Mouse (Mus musculus) lung, embryonic 14.5 days (tissue): ENCODE measurements at regions not wholly inside any gene's neighbourhood (a gene's known extent, or its start where the extent isn't known, plus 50 kb on each side); places are given as distances from the start of the nearest gene placed in this dataset.

Source experiments
- ATAC-seq: fragments of 200-750 bp; cut with Nextera tagmentation; 2 replicates; pipeline ENCODE4 v1.8.0; 2017; ENCODE audit warnings: mild to moderate bottlenecking, moderate TSS enrichment, moderate library complexity; ENCODE audit not compliant: insufficient read depth
- DNase-seq: peaks from one replicate; pipeline ENCODE4 v3.0.0-alpha.2; 2015
- H3K27ac ChIP-seq: fragments of 300-500 bp; sonication (generic); 2 replicates; pipeline ENCODE4 v1.5.1; 2014; ENCODE audit warnings: low read depth, mild to moderate bottlenecking, moderate library complexity
- H3K27me3 ChIP-seq: fragments of 300-500 bp; sonication (generic); 2 replicates; pipeline ENCODE4 v1.6.1; 2014; ENCODE audit warnings: low read length, control low read depth; ENCODE audit not compliant: insufficient read depth
- H3K36me3 ChIP-seq: fragments of 300-500 bp; sonication (generic); 2 replicates; pipeline ENCODE4 v1.6.1; 2014; ENCODE audit warnings: control low read depth; ENCODE audit not compliant: insufficient read depth
- H3K4me1 ChIP-seq: fragments of 300-500 bp; sonication (generic); 2 replicates; pipeline ENCODE4 v1.6.1; 2014; ENCODE audit warnings: antibody characterized with exemption, control low read depth; ENCODE audit not compliant: insufficient read depth
- H3K4me2 ChIP-seq: fragments of 300-500 bp; sonication (generic); 2 replicates; pipeline ENCODE4 v1.6.1; 2014; ENCODE audit warnings: mild to moderate bottlenecking
- H3K4me3 ChIP-seq: fragments of 300-500 bp; sonication (generic); 2 replicates; pipeline ENCODE4 v1.5.1; 2014; ENCODE audit warnings: low read depth, low read length
- H3K9ac ChIP-seq: fragments of 300-500 bp; sonication (generic); 2 replicates; pipeline ENCODE4 v1.6.1; 2014
- H3K9me3 ChIP-seq: fragments of 300-500 bp; sonication (generic); 2 replicates; pipeline ENCODE4 v1.6.1; 2016; ENCODE audit warnings: low read depth, low read length, control low read depth
- CTCF ChIP-seq: IDR thresholded peaks from 2 replicates; pipeline ENCODE4 v1.5.1; 2016; ENCODE audit warnings: antibody characterized with exemption, low read depth
- WGBS: fragments of 180-500 bp; shearing (Covaris S2); extraction: QIAGEN DNeasy Blood & Tissue Kit; methylation state at CpG from one replicate; pipeline ENCODE4 v1.1.7; 2014; 5-methylcytosine and 5-hydroxymethylcytosine counted together

- H3K4me2 ChIP-seq = no peak overlapping the region
- no peak for ATAC-seq
- no peaks in the 10 kb centered on the region for H3K9me3 ChIP-seq
- 52% methylated on average over 7 of the region's 7 CpGs for WGBS
- peak; percentile 69 for DNase-seq
- H3K36me3 ChIP-seq = no peaks in the 10 kb centered on the region
- H3K4me3 ChIP-seq = no peak overlapping the region
- TF ChIP-seq CTCF = no peak
- no peaks in the 10 kb centered on the region for H3K27me3 ChIP-seq
- H3K4me1 ChIP-seq = peaks cover 48% of the 10 kb centered on the region
- H3K27ac ChIP-seq = peak overlapping the region; percentile 97
- H3K9ac ChIP-seq = peak overlapping the region; percentile 18
These were observed 105.9 kb upstream of the Haao start for GRCm38 (mm10) chr17:83953656-83954055.

GRCm38 (mm10) chr17:83946718-83947117 is 99.0 kb upstream of the Haao start:
- Histone ChIP-seq H3K4me3 (no peak overlapping the region), H3K27ac (no peak overlapping the region), H3K36me3 (no peaks in the 10 kb centered on the region), H3K4me2 (no peak overlapping the region), H3K4me1 (peaks cover 4% of the 10 kb centered on the region), H3K27me3 (no peaks in the 10 kb centered on the region), H3K9ac (no peak overlapping the region), H3K9me3 (no peaks in the 10 kb centered on the region)
- no peak for TF ChIP-seq CTCF
- DNase-seq = no peak
- 37% methylated on average over 4 of the region's 4 CpGs for WGBS
- ATAC-seq = no peak

GRCm38 (mm10) chr17:83939344-83939743 is 91.6 kb upstream of the Haao start:
- 73% methylated on average over 10 of the region's 10 CpGs for WGBS
- TF ChIP-seq CTCF = no peak
- no peak overlapping the region for H3K4me3 ChIP-seq
- H3K4me1 ChIP-seq = peaks cover 17% of the 10 kb centered on the region
- no peaks in the 10 kb centered on the region for H3K9me3 ChIP-seq
- no peak overlapping the region for H3K9ac ChIP-seq
- DNase-seq = no peak
- H3K27ac ChIP-seq = peak overlapping the region; percentile 24; the same call in 1 of the 2 replicates
- no peak overlapping the region for H3K4me2 ChIP-seq
- no peaks in the 10 kb centered on the region for H3K36me3 ChIP-seq
- no peak for ATAC-seq
- no peaks in the 10 kb centered on the region for H3K27me3 ChIP-seq

GRCm38 (mm10) chr17:83938671-83939244 is 91.0 kb upstream of the Haao start:
- 46% methylated on average over 11 of the region's 11 CpGs for WGBS
- H3K9me3 ChIP-seq = no peaks in the 10 kb centered on the region
- peak overlapping the region; percentile 24; the same call in 1 of the 2 replicates for H3K27ac ChIP-seq
- ATAC-seq (peak; percentile 43; the same call in 1 of the 2 replicates), DNase-seq (peak; percentile 44)
- no peak overlapping the region for H3K4me3 ChIP-seq
- peaks cover 17% of the 10 kb centered on the region for H3K4me1 ChIP-seq
- TF ChIP-seq CTCF = no peak
- no peaks in the 10 kb centered on the region for H3K36me3 ChIP-seq
- H3K27me3 ChIP-seq = no peaks in the 10 kb centered on the region
- no peak overlapping the region for H3K4me2 ChIP-seq
- no peak overlapping the region for H3K9ac ChIP-seq

GRCm38 (mm10) chr17:83937576-83937975 is 89.8 kb upstream of the Haao start:
- WGBS = 14% methylated on average over 10 of the region's 10 CpGs

GRCm38 (mm10) chr17:83936677-83937076 is 88.9 kb upstream of the Haao start:
- 62% methylated on average over 9 of the region's 9 CpGs for WGBS
- H3K27me3 ChIP-seq = no peaks in the 10 kb centered on the region
- H3K36me3 ChIP-seq = no peaks in the 10 kb centered on the region
- TF ChIP-seq CTCF = no peak
- H3K4me1 ChIP-seq = peaks cover 17% of the 10 kb centered on the region
- no peak overlapping the region for H3K4me2 ChIP-seq
- H3K4me3 ChIP-seq = no peak overlapping the region
- no peaks in the 10 kb centered on the region for H3K9me3 ChIP-seq
- H3K9ac ChIP-seq = no peak overlapping the region
- no peak overlapping the region for H3K27ac ChIP-seq
- ATAC-seq (no peak), DNase-seq (no peak)

More at GRCm38 (mm10) chr17:83937576-83937975, 89.8 kb upstream of the Haao start:
- H3K27me3 ChIP-seq = no peaks in the 10 kb centered on the region
- H3K36me3 ChIP-seq = no peaks in the 10 kb centered on the region
- no peak overlapping the region for H3K27ac ChIP-seq
- TF ChIP-seq CTCF = no peak
- peaks cover 17% of the 10 kb centered on the region for H3K4me1 ChIP-seq
- peak; percentile 33; the same call in 1 of the 2 replicates for ATAC-seq
- H3K9ac ChIP-seq = no peak overlapping the region
- no peak overlapping the region for H3K4me2 ChIP-seq
- H3K9me3 ChIP-seq = no peaks in the 10 kb centered on the region
- peak; percentile 68 for DNase-seq
- no peak overlapping the region for H3K4me3 ChIP-seq

- Histone ChIP-seq H3K4me1 (peaks cover 17% of the 10 kb centered on the region), H3K27me3 (no peaks in the 10 kb centered on the region), H3K27ac (no peak overlapping the region), H3K9me3 (no peaks in the 10 kb centered on the region), H3K36me3 (no peaks in the 10 kb centered on the region), H3K4me2 (no peak overlapping the region), H3K4me3 (no peak overlapping the region), H3K9ac (no peak overlapping the region)
- ATAC-seq (no peak), DNase-seq (no peak)
- no peak for TF ChIP-seq CTCF
- WGBS = 55% methylated on average over 1 of the region's 1 CpGs
These were observed 88.2 kb upstream of the Haao start for GRCm38 (mm10) chr17:83935969-83936368.
